Mouse (Mus musculus) spleen, postnatal 36 days (tissue): ENCODE data around the gene Bfsp2.

Experiments used
- DNase-seq, 2 experiments: peaks; one replicate each; pipeline ENCODE4 v3.0.0; 2022; ENCODE audit warnings: low spot score in 2 of 2, mixed read lengths in 1 of 2

The Bfsp2 gene

GRCm38 (mm10) chr9:103383576-103383975 is 96.6 kb downstream of the Bfsp2 start:
- no peak for DNase-seq

DNA sequence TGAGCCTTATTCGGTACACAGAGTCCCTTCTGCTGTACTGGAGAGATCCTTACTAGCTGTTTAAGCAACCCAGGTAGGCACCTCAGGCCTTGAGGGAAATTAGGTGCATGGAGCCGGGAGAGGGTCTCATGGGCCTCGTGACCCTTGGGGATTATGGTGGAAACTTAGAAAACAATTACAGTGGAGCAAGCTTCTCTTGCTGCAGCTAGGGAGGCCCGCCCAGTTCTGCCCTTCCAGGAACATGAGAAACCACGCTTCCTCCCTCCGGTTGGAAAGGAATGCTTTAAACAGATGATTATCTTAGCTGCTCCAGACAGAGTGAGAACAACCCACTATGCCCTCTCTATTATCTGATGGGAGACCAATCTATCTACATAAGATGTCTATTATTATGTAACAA is 97.2 kb downstream of the Bfsp2 start:
- no peak for DNase-seq

- no peak for DNase-seq
Observed at GRCm38 (mm10) chr9:103380566-103380965, 99.7 kb downstream of the Bfsp2 start.

DNA sequence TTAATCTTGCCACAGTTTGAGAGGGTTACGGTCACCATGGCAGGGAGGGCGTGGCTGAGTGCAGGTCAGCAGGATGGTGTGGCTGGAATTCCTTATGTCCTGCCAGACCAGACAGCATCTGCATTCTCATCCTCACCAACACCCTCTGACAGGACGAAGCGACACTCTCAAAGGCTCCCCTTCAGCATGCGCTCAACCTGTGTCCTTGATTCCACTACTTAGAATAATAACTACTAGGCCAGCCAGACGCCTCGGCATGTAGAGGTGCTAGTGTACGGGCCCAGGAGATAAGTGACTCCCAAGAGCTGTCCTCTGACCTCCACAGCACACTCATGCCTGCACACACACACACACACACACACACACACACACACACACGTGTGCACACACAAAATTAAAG is 101.0 kb downstream of the Bfsp2 start:
- no peak for DNase-seq

- no peak for DNase-seq
Observed at GRCm38 (mm10) chr9:103378686-103379085, 101.5 kb downstream of the Bfsp2 start.

GRCm38 (mm10) chr9:103376346-103377320 is 103.6 kb downstream of the Bfsp2 start:
- DNase-seq = no peak
